Mouse (Mus musculus) urinary bladder, postnatal 10 days (tissue): ENCODE data around the gene Foxg1.

Experiments used
- DNase-seq: peaks from one replicate; pipeline ENCODE4 v3.0.0; 2022; ENCODE audit warnings: low spot score

Gene Foxg1

GRCm38 (mm10) chr12:49409833-49410232, 27.4 kb downstream of the Foxg1 start:
- no peak for DNase-seq

- no peak for DNase-seq
These were observed 35.5 kb downstream of the Foxg1 start for GRCm38 (mm10) chr12:49417963-49418362.
